Mouse (Mus musculus) forebrain, postnatal 0 days (tissue): Measurements from ENCODE around the gene Junb. TPM values are rescaled to one million over a fixed set of nuclear protein-coding genes. Genes with fewer than 3 reads are reported as not detected.

Experiments
- ATAC-seq: fragments of 200-750 bp; cut with Nextera tagmentation; 2 replicates; pipeline ENCODE4 v1.8.0; 2017; ENCODE audit warnings: mild to moderate bottlenecking, moderate library complexity
- DNase-seq: peaks from one replicate; pipeline ENCODE4 v3.0.0-alpha.2; 2015
- H3K27ac ChIP-seq: fragments of 300-500 bp; sonication (generic); 2 replicates; pipeline ENCODE4 v1.5.1; 2014; ENCODE audit warnings: low read depth, mild to moderate bottlenecking, antibody characterized with exemption, low read length, moderate library complexity, mixed read lengths
- H3K27me3 ChIP-seq: fragments of 300-500 bp; sonication (generic); 2 replicates; pipeline ENCODE4 v1.6.1; 2014; ENCODE audit warnings: mild to moderate bottlenecking, low read length, mixed read lengths; ENCODE audit not compliant: insufficient read depth
- H3K36me3 ChIP-seq: fragments of 300-500 bp; sonication (generic); 2 replicates; pipeline ENCODE4 v1.6.1; 2014; ENCODE audit warnings: mild to moderate bottlenecking, moderate library complexity; ENCODE audit not compliant: insufficient read depth
- H3K4me1 ChIP-seq: fragments of 300-500 bp; sonication (generic); 2 replicates; pipeline ENCODE4 v1.6.1; 2014; ENCODE audit warnings: antibody characterized with exemption; ENCODE audit not compliant: insufficient read depth
- H3K4me2 ChIP-seq: fragments of 300-500 bp; sonication (generic); 2 replicates; pipeline ENCODE4 v1.6.1; 2014; ENCODE audit warnings: low read depth, mild to moderate bottlenecking, moderate library complexity
- H3K4me3 ChIP-seq: fragments of 300-500 bp; sonication (generic); 2 replicates; pipeline ENCODE4 v1.5.1; 2014; ENCODE audit warnings: low read depth, low read length, mixed read lengths
- H3K9ac ChIP-seq: fragments of 300-500 bp; sonication (generic); 2 replicates; pipeline ENCODE4 v1.6.1; 2014; ENCODE audit warnings: mild to moderate bottlenecking
- H3K9me3 ChIP-seq: fragments of 300-500 bp; sonication (generic); 2 replicates; pipeline ENCODE4 v1.6.1; 2016; ENCODE audit warnings: low read length
- CTCF ChIP-seq: sonication (generic); IDR thresholded peaks from 2 replicates; pipeline ENCODE4 v1.5.1; 2016; ENCODE audit warnings: antibody characterized with exemption, control low read depth, low read depth
- WGBS: fragments of 180-500 bp; shearing (Covaris S2); extraction: QIAGEN DNeasy Blood & Tissue Kit; methylation state at CpG from one replicate; pipeline ENCODE4 v1.1.7; 2014; 5-methylcytosine and 5-hydroxymethylcytosine counted together
- polyA plus RNA-seq: library from polyadenylated mRNA; unstranded; fragments of >200 nt; fragmentation: Nextera tagmentation; extraction: Ambion mirVana; gene quantifications from 2 replicates; pipeline ENCODE4 v1.2.1, GENCODE M21; 2015
- total RNA-seq: library from RNA; depleted of rRNA; stranded (reverse); fragments of >200 nt; gene quantifications from 2 replicates; pipeline ENCODE4 v1.2.3, GENCODE M21; 2014

Junb gene
- total and polyA plus RNA-seq, 2 experiments from 2014 or later = 10.1 to 21.9 TPM

GRCm38 (mm10) chr8:84947241-84947545, 31.3 kb downstream of the Junb start:
- Histone ChIP-seq H3K9ac (peak overlapping the region; percentile 80; the same call in 1 of the 2 replicates), H3K27ac (no peak overlapping the region), H3K9me3 (no peaks in the 10 kb centered on the region), H3K36me3 (no peaks in the 10 kb centered on the region), H3K4me3 (peak overlapping the region; percentile 77), H3K27me3 (peaks cover 14% of the 10 kb centered on the region; the same call in 1 of the 2 replicates), H3K4me2 (peak overlapping the region; percentile 69), H3K4me1 (0 out of 2 replicates have a peak, but pooled peaks cover 9% of the 10 kb centered on the region)
- ATAC-seq (no peak), DNase-seq (no peak)
- TF ChIP-seq CTCF = no peak
- WGBS = 14% methylated on average over 9 of the region's 9 CpGs

GRCm38 (mm10) chr8:84946528-84947240, 31.8 kb downstream of the Junb start, which contains the start of gene Rtbdn:
Rtbdn (plus strand) TSS chr8:84946991.
- Histone ChIP-seq H3K27ac (peak within 1 kb of the TSS; percentile 84), H3K4me3 (peak within 1 kb of the TSS; percentile 77), H3K9ac (peak within 1 kb of the TSS; percentile 80), H3K36me3 (no peaks in the 10 kb centered on the region), H3K9me3 (no peaks in the 10 kb centered on the region), H3K4me1 (0 out of 2 replicates have a peak, but pooled peaks cover 9% of the 10 kb centered on the region), H3K4me2 (peak within 1 kb of the TSS; percentile 69), H3K27me3 (peaks cover 14% of the 10 kb centered on the region; the same call in 1 of the 2 replicates)
- ATAC-seq (peak; percentile 38), DNase-seq (peak; percentile 65)
- peak; percentile 50 for TF ChIP-seq CTCF
- WGBS = 8% methylated on average over 17 of the region's 17 CpGs

- Histone ChIP-seq H3K27ac (peak overlapping the region; percentile 84), H3K27me3 (peaks cover 14% of the 10 kb centered on the region; the same call in 1 of the 2 replicates), H3K4me2 (peak overlapping the region; percentile 69), H3K4me1 (0 out of 2 replicates have a peak, but pooled peaks cover 9% of the 10 kb centered on the region), H3K4me3 (peak overlapping the region; percentile 77), H3K9ac (peak overlapping the region; percentile 80), H3K9me3 (no peaks in the 10 kb centered on the region), H3K36me3 (no peaks in the 10 kb centered on the region)
- peak; percentile 78 for DNase-seq
- TF ChIP-seq CTCF = peak; percentile 75
- ATAC-seq = peak; percentile 81
- WGBS = 1% methylated on average over 36 of the region's 67 CpGs
Measured at GRCm38 (mm10) chr8:84945633-84946527, 32.6 kb downstream of the Junb start.

- ATAC-seq (peak; percentile 54), DNase-seq (peak; percentile 80)
- H3K4me3 ChIP-seq = peak overlapping the region; percentile 77
- no peaks in the 10 kb centered on the region for H3K9me3 ChIP-seq
- H3K4me1 ChIP-seq = 0 out of 2 replicates have a peak, but pooled peaks cover 9% of the 10 kb centered on the region
- no peaks in the 10 kb centered on the region for H3K36me3 ChIP-seq
- H3K27me3 ChIP-seq = peaks cover 11% of the 10 kb centered on the region; the same call in 1 of the 2 replicates
- H3K9ac ChIP-seq = peak overlapping the region; percentile 80
- H3K4me2 ChIP-seq = peak overlapping the region; percentile 69
- H3K27ac ChIP-seq = peak overlapping the region; percentile 84; the same call in 1 of the 2 replicates
- TF ChIP-seq CTCF = no peak
- 0% methylated on average over 11 of the region's 11 CpGs for WGBS
Measured at GRCm38 (mm10) chr8:84945235-84945632, 33.3 kb downstream of the Junb start.

GRCm38 (mm10) chr8:84944478-84945160, 33.9 kb downstream of the Junb start:
- no peak overlapping the region for H3K27ac ChIP-seq
- WGBS = 3% methylated on average over 26 of the region's 26 CpGs
- H3K4me2 ChIP-seq = peak overlapping the region; percentile 69
- peak; percentile 76 for DNase-seq
- H3K27me3 ChIP-seq = peaks cover 5% of the 10 kb centered on the region; the same call in 1 of the 2 replicates
- peak; percentile 17 for ATAC-seq
- no peaks in the 10 kb centered on the region for H3K36me3 ChIP-seq
- no peak for TF ChIP-seq CTCF
- H3K4me3 ChIP-seq = peak overlapping the region; percentile 77
- H3K9me3 ChIP-seq = no peaks in the 10 kb centered on the region
- 0 out of 2 replicates have a peak, but pooled peaks cover 9% of the 10 kb centered on the region for H3K4me1 ChIP-seq
- H3K9ac ChIP-seq = peak overlapping the region; percentile 80

GRCm38 (mm10) chr8:84943699-84944098, 34.8 kb downstream of the Junb start:
- peaks cover 5% of the 10 kb centered on the region; the same call in 1 of the 2 replicates for H3K27me3 ChIP-seq
- no peaks in the 10 kb centered on the region for H3K9me3 ChIP-seq
- no peak overlapping the region for H3K27ac ChIP-seq
- H3K4me1 ChIP-seq = 0 out of 2 replicates have a peak, but pooled peaks cover 9% of the 10 kb centered on the region
- WGBS = 16% methylated on average over 4 of the region's 4 CpGs
- DNase-seq (no peak), ATAC-seq (no peak)
- 0 out of 2 replicates have a peak overlapping the region, but pooled peaks have one; percentile 40 for H3K9ac ChIP-seq
- H3K4me2 ChIP-seq = no peak overlapping the region
- H3K36me3 ChIP-seq = no peaks in the 10 kb centered on the region
- no peak overlapping the region; the same call in 1 of the 2 replicates for H3K4me3 ChIP-seq
- TF ChIP-seq CTCF = no peak
